Mouse (Mus musculus): ENCODE data around the gene Rgs17. TPM values are rescaled to one million over a fixed set of nuclear protein-coding genes. Genes with fewer than 3 reads are reported as not detected.
A peak's percentile ranks its signal among the peaks of the same experiment; 100 is the strongest.

Rgs17 gene
- total RNA-seq, 2 experiments from 2014 or later, result 0.11 TPM; not detected in 1

DNA sequence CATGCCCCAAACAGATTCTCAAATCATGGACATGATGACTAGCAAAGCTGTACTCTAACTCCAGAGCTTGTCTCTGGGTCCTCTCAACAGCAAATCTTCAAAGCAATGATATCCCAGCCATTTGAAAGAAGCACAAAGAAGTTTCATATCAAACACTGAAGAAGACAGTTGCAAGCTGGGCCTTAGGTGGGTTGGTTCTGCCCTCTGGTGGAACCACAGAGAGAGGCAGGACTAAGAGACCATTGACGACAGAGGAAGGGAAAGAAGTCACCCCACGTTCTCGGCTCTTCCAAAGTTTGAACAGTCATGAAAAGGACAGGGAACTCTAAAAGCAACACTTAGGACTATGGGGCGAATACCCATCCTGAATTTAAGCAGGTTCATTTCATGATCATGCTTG, 135.3 kb downstream of the Rgs17 start:
- peak; percentile 54 for TF ChIP-seq CTCF (IDR thresholded peaks at IDR 0.05)
- no peak overlapping the region for H3K27ac ChIP-seq
- no peak for DNase-seq
- intact Hi-C loops (cut with DNase I), result no loop called here
- H3K4me3 ChIP-seq, result no peak overlapping the region

Other genes with a start within 250 kb of the Rgs17 start
- under 1 TPM; 0.36 to 0.45 TPM for gene Fbxo5, start 116.8 kb downstream of the Rgs17 start, total RNA-seq (2021)
- 1 to 10 TPM; 6.1 to 9.9 TPM for gene Mtrf1l, start 98.5 kb downstream of the Rgs17 start, total RNA-seq (2021)